Mouse (Mus musculus) heart, embryonic 10.5 days (tissue): ENCODE measurements around the gene Slc12a3. TPM values are rescaled to one million over a fixed set of nuclear protein-coding genes. Genes with fewer than 3 reads are reported as not detected.

Source experiments
- DNase-seq: peaks from one replicate; pipeline ENCODE4 v3.0.0-alpha.2; 2017; ENCODE audit warnings: low spot score
- H3K27ac ChIP-seq: fragments of 300-500 bp; sonication (generic); 2 replicates; pipeline ENCODE4 v1.5.1; 2016; ENCODE audit warnings: mild to moderate bottlenecking
- H3K27me3 ChIP-seq: fragments of 300-500 bp; sonication (generic); 2 replicates; pipeline ENCODE4 v1.6.1; 2016; ENCODE audit warnings: mild to moderate bottlenecking; ENCODE audit not compliant: poor library complexity, insufficient read depth, severe bottlenecking
- H3K36me3 ChIP-seq: fragments of 300-500 bp; sonication (generic); 2 replicates; pipeline ENCODE4 v1.6.1; 2016; ENCODE audit warnings: mild to moderate bottlenecking, moderate library complexity
- H3K4me1 ChIP-seq: fragments of 300-500 bp; sonication (generic); 2 replicates; pipeline ENCODE4 v1.6.1; 2016; ENCODE audit warnings: mild to moderate bottlenecking
- H3K4me3 ChIP-seq: fragments of 300-500 bp; sonication (generic); 2 replicates; pipeline ENCODE4 v1.5.1; 2016; ENCODE audit warnings: mild to moderate bottlenecking, moderate library complexity
- H3K9me3 ChIP-seq: fragments of 300-500 bp; sonication (generic); 2 replicates; pipeline ENCODE4 v1.6.1; 2016; ENCODE audit warnings: mild to moderate bottlenecking, moderate library complexity
- WGBS: fragments of 180-500 bp; shearing (Covaris S2); methylation state at CpG from one replicate; pipeline ENCODE4 v1.1.7; 2016; 5-methylcytosine and 5-hydroxymethylcytosine counted together
- polyA plus RNA-seq: library from polyadenylated mRNA; unstranded; fragments of >200 nt; fragmentation: Nextera tagmentation; extraction: Ambion mirVana; gene quantifications from 2 replicates; pipeline ENCODE4 v1.2.1, GENCODE M21; 2016

Slc12a3 gene
- polyA plus RNA-seq, 1 experiment from 2014 or later = 0.06 TPM

DNA sequence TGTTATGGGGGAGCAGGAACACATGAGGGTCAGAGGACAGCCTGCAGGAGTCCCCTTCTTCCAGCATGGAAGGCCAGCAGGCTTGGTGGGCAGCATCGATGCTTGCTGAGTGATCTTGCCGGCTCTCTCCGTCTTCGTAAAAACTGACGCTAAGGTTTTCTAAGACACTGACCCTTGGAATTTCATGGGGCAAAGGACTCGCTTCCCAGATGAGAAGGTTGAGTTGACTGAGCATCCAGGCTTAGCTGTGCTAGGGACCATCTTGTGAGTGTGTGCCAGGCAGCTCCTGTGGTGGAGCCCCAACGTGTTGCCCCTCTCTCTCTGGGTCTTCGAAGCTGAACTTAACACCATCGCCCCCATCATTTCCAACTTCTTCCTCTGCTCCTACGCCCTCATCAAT, 13.7 kb downstream of the Slc12a3 start:
- peaks cover 12% of the 10 kb centered on the region; the same call in 1 of the 2 replicates for H3K27me3 ChIP-seq
- DNase-seq = no peak
- H3K27ac ChIP-seq = no peak overlapping the region
- no peak overlapping the region for H3K4me3 ChIP-seq
- H3K36me3 ChIP-seq = no peaks in the 10 kb centered on the region
- peaks cover 12% of the 10 kb centered on the region; the same call in 1 of the 2 replicates for H3K4me1 ChIP-seq
- WGBS = 83% methylated on average over 10 of the region's 10 CpGs
- no peaks in the 10 kb centered on the region for H3K9me3 ChIP-seq

DNA sequence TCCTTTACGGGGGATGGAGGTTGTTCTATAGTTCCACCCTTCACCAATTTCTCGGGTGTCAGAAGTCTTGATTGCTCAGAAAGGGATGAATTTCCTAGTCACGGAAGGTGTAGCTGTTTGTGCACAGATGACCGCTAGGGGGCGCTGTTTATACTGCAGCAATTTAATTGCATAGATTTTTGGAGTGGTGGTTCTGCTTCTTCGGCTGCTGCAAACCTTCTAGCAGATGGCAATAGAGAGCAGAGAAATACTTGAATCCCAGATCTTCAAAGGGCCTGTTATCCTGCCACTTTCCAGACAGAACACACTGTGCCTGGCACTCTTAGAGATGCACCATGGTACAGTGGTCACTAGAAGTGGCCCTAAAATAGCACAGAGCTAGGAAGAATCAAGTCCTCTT, 14.3 kb downstream of the Slc12a3 start:
- DNase-seq = no peak
- WGBS = 12% methylated on average over 6 of the region's 6 CpGs

DNA sequence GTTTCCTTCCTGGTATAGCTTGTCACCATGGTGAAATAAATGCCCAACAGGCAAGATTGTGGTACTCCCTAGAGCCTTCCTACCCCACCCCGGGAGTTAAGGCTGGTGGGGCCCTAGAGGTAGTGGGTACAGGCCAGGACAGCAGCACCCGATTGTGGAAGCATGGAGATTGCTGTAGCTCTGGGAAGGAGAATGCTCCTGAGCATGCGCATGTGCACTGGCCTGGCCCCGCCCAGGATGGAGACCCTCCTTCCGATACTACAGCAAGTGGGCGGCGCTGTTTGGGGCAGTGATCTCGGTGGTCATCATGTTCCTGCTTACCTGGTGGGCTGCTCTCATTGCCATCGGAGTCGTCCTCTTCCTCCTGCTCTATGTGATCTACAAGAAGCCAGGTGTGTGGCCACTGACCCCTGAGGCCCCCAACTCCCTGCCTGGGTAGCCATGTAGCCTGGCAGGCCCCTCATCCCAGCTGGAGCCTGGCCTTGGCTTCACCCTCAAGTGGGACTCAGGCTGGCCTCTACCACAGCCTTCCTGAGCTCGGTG, 14.8 kb downstream of the Slc12a3 start:
- Histone ChIP-seq H3K27ac (no peak overlapping the region), H3K4me1 (peaks cover 12% of the 10 kb centered on the region; the same call in 1 of the 2 replicates), H3K27me3 (peaks cover 19% of the 10 kb centered on the region; the same call in 1 of the 2 replicates), H3K36me3 (no peaks in the 10 kb centered on the region), H3K4me3 (no peak overlapping the region), H3K9me3 (no peaks in the 10 kb centered on the region)
- DNase-seq = no peak
- WGBS = 83% methylated on average over 11 of the region's 11 CpGs

More for the DNA sequence above, 14.3 kb downstream of the Slc12a3 start:
- Histone ChIP-seq H3K9me3 (no peaks in the 10 kb centered on the region), H3K27me3 (peaks cover 13% of the 10 kb centered on the region; the same call in 1 of the 2 replicates), H3K4me1 (peaks cover 12% of the 10 kb centered on the region; the same call in 1 of the 2 replicates), H3K4me3 (no peak overlapping the region), H3K27ac (no peak overlapping the region), H3K36me3 (no peaks in the 10 kb centered on the region)

DNA sequence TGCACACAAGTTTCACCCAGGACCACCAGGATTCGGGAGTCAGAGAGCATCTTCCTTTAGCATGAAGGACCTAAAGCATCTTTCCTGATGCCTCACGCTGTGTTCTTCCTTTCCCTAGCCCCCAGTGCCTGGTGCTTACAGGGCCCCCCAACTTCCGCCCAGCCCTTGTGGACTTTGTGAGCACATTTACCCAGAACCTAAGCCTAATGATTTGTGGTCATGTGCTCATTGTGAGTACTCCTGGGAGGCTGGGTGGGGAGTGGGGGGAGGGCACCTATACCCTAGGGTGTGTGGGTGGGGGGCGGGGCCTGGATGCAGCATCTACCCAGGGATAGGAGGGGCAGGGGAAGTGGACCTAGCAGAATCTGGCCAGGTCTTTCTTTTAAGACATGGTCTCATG, 16.7 kb downstream of the Slc12a3 start:
- H3K27ac ChIP-seq = no peak overlapping the region
- no peaks in the 10 kb centered on the region for H3K36me3 ChIP-seq
- DNase-seq = no peak
- peaks cover 11% of the 10 kb centered on the region; the same call in 1 of the 2 replicates for H3K4me1 ChIP-seq
- H3K4me3 ChIP-seq = no peak overlapping the region
- H3K27me3 ChIP-seq = peaks cover 25% of the 10 kb centered on the region; the same call in 1 of the 2 replicates
- WGBS = 83% methylated on average over 4 of the region's 4 CpGs
- H3K9me3 ChIP-seq = no peaks in the 10 kb centered on the region

DNA sequence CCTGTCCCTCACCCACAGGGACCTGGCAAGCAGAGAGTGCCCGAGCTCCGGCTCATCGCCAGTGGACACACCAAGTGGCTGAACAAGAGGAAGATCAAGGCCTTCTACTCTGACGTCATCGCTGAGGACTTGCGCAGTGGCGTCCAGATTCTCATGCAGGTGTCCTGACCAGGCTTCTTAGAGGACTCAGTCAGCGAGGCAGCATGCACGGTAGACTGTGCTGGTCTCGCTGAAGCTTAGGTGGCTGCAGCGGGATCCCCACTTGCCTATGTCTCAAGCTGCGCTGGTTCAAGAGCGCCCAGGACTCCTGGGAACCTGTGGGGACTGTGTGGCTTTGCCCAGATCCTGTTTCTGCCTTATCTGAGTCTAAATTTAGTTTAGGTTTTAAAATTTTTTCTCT, 17.3 kb downstream of the Slc12a3 start:
- no peaks in the 10 kb centered on the region for H3K9me3 ChIP-seq
- H3K4me3 ChIP-seq = no peak overlapping the region
- DNase-seq = no peak
- peaks cover 10% of the 10 kb centered on the region; the same call in 1 of the 2 replicates for H3K4me1 ChIP-seq
- no peak overlapping the region for H3K27ac ChIP-seq
- WGBS = 87% methylated on average over 13 of the region's 13 CpGs
- H3K36me3 ChIP-seq = no peaks in the 10 kb centered on the region
- peaks cover 28% of the 10 kb centered on the region; the same call in 1 of the 2 replicates for H3K27me3 ChIP-seq

DNA sequence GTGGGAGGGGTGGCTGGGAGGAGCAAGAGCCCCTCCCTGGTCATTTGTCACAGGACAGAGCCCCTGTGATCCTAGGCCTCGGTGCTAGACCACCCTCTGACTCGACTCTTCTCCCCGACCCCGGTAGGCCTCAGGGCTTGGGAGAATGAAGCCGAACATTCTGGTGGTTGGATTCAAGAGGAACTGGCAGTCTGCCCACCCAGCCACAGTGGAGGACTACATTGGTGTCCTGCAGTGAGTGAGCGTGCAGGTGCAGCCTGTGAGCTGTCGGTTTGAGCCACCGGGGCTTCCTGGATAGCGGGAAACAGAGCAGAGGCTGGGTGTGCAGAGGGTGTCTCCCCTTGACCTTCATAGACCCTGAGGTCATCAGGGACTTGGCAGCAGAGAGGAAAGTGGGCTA, 19.4 kb downstream of the Slc12a3 start:
- DNase-seq = no peak
- H3K9me3 ChIP-seq = no peaks in the 10 kb centered on the region
- WGBS = 73% methylated on average over 9 of the region's 9 CpGs
- H3K27ac ChIP-seq = no peak overlapping the region
- no peak overlapping the region for H3K4me3 ChIP-seq
- peaks cover 8% of the 10 kb centered on the region; the same call in 1 of the 2 replicates for H3K4me1 ChIP-seq
- peaks cover 22% of the 10 kb centered on the region; the same call in 1 of the 2 replicates for H3K27me3 ChIP-seq
- H3K36me3 ChIP-seq = no peaks in the 10 kb centered on the region

DNA sequence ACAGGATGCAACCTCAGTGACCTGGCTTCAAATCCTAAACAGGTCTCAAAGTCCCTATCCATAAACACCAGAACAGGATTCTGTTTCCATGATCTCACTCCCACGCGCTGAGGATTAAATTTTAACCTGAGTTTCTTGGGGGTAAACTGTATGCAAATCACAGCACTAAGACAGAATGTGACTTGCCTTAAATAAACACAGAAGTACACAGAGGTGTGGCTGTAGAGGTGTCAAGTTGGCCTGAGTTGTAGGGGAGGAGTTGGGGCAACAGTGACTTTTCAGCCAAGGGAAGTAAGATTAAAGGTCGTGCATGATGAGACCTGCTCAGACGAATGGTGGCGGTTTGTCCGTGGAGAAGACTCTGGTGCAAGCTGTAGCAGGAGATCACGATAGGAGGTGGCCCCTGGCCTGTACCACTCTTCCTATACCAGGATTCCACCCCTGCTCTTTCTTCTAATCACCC, 25.1 kb downstream of the Slc12a3 start:
- Histone ChIP-seq H3K27ac (no peak overlapping the region; the same call in 1 of the 2 replicates), H3K27me3 (peaks cover 18% of the 10 kb centered on the region; the same call in 1 of the 2 replicates), H3K4me1 (peaks cover 30% of the 10 kb centered on the region), H3K4me3 (no peak overlapping the region), H3K36me3 (no peaks in the 10 kb centered on the region), H3K9me3 (no peaks in the 10 kb centered on the region)
- DNase-seq = no peak
- 79% methylated on average over 7 of the region's 7 CpGs for WGBS

DNA sequence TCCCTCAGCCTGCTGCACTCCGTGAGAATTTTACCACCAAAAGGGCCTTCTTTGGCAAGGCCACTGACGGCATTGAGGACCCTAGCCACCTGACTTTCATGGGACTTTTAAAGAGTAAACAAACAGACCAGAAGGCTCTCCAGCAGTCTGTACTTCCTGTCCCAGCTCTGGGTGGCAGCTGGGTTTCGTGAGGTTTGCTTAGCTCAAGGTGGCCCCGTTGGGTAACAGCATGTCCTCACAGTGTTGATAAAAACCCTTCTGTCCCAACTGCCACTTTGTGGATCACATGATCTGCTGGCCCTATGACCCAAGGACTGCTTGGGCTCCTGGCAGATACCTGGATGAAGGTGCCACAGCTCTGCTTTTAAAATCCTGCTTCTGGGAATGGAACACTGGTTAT, 25.6 kb downstream of the Slc12a3 start:
- peaks cover 30% of the 10 kb centered on the region for H3K4me1 ChIP-seq
- H3K36me3 ChIP-seq = no peaks in the 10 kb centered on the region
- 64% methylated on average over 4 of the region's 4 CpGs for WGBS
- DNase-seq = no peak
- no peak overlapping the region; the same call in 1 of the 2 replicates for H3K27ac ChIP-seq
- H3K9me3 ChIP-seq = no peaks in the 10 kb centered on the region
- H3K4me3 ChIP-seq = no peak overlapping the region
- peaks cover 18% of the 10 kb centered on the region; the same call in 1 of the 2 replicates for H3K27me3 ChIP-seq

DNA sequence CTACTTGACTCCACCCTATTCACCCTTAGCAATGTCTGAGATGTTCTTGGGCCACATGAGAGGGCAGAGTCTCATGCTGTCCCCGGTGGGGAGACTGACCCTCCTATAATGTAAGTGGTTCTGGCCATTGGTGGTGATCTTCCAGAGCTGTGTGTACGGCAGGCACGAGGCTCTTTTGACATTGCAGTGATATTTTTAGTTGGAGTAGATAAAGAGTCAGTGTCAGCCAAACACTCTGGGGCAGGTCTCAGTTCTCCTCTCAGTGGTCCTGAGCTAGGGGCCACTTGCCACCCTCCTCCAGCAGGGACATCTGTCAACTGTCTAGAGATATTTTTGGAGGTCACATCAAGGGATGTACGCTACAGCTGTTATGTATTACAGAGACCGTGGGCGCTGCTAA, 28.2 kb downstream of the Slc12a3 start:
- Histone ChIP-seq H3K9me3 (no peaks in the 10 kb centered on the region), H3K36me3 (no peaks in the 10 kb centered on the region), H3K4me1 (peaks cover 30% of the 10 kb centered on the region), H3K27me3 (0 out of 2 replicates have a peak, but pooled peaks cover 4% of the 10 kb centered on the region), H3K4me3 (no peak overlapping the region), H3K27ac (peak overlapping the region; percentile 37)
- DNase-seq = no peak
- whole genome bisulfite sequencing = 44% methylated on average over 6 of the region's 6 CpGs

DNA sequence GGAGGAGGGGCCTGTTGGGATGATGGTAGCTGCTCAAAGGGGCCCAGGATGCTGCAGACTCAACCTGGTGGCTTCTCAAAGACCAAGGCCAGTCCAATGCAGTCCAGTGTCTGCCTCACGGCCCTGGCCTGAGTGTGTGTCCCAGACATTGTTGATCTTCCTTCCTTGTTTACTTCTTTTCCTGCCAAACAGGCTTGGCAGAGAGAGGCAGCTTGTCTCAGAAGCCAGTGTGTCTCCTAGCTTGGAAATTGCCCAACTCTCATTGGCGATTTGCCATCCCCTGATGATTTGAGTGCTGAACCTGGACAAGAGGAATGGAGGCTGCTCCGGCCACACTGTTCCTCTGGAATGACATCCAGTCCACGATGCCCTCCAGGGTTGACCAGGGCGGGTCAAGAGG, 29.5 kb downstream of the Slc12a3 start:
- H3K27me3 ChIP-seq = 0 out of 2 replicates have a peak, but pooled peaks cover 4% of the 10 kb centered on the region
- H3K4me3 ChIP-seq = no peak overlapping the region
- H3K36me3 ChIP-seq = no peaks in the 10 kb centered on the region
- 73% methylated on average over 5 of the region's 5 CpGs for WGBS
- no peak for DNase-seq
- H3K4me1 ChIP-seq = peaks cover 41% of the 10 kb centered on the region
- peak overlapping the region; percentile 56; the same call in 1 of the 2 replicates for H3K27ac ChIP-seq
- H3K9me3 ChIP-seq = no peaks in the 10 kb centered on the region

DNA sequence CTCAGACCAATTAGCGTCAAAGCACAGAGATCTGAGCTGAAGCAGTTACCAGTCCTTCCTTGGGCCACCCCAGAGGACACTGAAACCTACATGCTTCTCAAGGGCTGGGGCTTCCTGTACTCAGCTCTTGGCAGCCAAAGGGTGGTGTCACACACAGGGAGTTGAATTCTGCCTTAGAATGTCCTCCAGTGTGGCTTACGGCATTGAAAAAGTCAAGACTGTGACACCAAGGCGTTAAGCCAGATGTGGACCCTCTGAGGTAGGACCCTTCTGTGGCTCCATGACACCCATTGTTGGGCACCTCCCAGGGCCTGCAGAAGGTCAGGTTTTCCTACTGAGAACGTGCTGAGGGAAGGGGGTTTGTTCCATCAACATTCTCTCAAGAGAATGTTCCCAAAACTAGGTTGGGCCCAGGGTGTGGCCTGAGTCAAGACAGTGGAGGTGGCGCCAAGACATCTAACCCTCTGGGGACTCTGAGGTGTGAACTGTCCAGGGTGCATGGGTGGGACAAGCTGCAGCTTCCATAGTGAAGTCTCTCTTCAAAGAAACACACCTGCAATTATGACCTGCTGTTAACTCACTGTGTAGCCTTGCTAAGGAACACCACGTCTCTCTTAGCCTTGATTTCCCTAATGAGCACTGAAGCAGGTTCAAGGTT, 32.9 kb downstream of the Slc12a3 start:
- no peak overlapping the region for H3K27ac ChIP-seq
- H3K9me3 ChIP-seq = no peaks in the 10 kb centered on the region
- DNase-seq = no peak
- H3K4me1 ChIP-seq = peaks cover 34% of the 10 kb centered on the region
- H3K4me3 ChIP-seq = no peak overlapping the region
- 0 out of 2 replicates have a peak, but pooled peaks cover 4% of the 10 kb centered on the region for H3K27me3 ChIP-seq
- 84% methylated on average over 6 of the region's 6 CpGs for WGBS
- H3K36me3 ChIP-seq = no peaks in the 10 kb centered on the region

DNA sequence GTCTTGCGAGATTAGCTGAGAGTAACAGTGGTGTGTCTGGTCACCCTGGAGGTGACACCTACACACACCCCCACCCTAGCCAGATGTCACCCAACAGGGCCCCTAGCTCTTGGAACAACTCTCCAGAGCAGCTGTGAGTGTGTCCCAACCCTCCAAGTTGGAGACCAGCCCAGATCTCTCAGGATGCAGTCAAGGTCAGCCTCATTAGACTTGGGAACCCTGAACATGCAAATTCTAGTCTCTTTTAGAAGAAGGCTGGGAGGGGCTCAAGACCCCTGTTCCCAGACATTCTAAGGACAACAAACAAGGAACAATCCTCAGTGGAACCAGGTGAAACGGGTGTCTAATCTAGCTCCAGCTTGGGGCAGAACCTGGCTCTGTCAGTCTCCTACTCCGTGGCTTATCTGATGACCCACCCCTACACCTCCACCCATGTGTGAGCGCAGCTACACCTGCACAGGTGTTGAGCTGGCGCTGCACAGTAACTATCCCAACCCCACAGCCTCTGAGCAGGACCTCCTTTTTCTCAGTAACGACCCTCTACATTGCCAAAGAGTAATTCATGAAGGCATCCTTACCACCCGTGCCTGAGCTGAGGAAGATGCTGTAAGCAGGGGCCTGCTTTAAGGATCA, 33.7 kb downstream of the Slc12a3 start:
- H3K4me3 ChIP-seq = no peak overlapping the region
- no peaks in the 10 kb centered on the region for H3K36me3 ChIP-seq
- H3K9me3 ChIP-seq = no peaks in the 10 kb centered on the region
- peak overlapping the region; percentile 59; the same call in 1 of the 2 replicates for H3K27ac ChIP-seq
- H3K27me3 ChIP-seq = 0 out of 2 replicates have a peak, but pooled peaks cover 4% of the 10 kb centered on the region
- H3K4me1 ChIP-seq = peaks cover 26% of the 10 kb centered on the region
- 75% methylated on average over 7 of the region's 7 CpGs for WGBS
- no peak for DNase-seq

DNA sequence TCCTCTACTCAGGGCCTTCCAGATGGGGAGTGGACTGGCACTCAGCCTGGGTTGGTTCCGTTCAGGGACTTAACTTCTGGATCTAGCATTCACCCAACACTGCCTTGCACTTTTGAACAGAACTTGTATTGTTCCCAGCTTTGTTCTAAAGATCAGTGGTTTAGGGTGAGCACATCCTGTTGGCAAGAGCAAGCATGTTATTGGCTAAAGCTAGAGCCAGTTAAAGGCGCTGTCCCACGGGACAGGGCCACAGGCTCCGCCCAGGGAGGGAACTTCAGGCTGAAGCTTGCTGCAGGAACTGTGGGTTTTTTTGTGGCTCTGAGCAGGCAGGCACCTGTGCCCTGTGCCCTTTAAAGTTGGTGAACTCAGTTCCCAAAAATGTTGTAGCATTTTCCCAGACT, 34.3 kb downstream of the Slc12a3 start:
- Histone ChIP-seq H3K4me1 (peaks cover 23% of the 10 kb centered on the region), H3K4me3 (no peak overlapping the region), H3K27ac (peak overlapping the region; percentile 59; the same call in 1 of the 2 replicates), H3K36me3 (no peaks in the 10 kb centered on the region), H3K27me3 (0 out of 2 replicates have a peak, but pooled peaks cover 4% of the 10 kb centered on the region), H3K9me3 (no peaks in the 10 kb centered on the region)
- WGBS = 44% methylated on average over 4 of the region's 4 CpGs
- DNase-seq = no peak
